Mouse (Mus musculus): ENCODE data around the gene Metrnl.
A peak's percentile ranks its signal among the peaks of the same experiment; 100 is the strongest.
"Not testable (repeated sequence)": the region's sequence is repeated elsewhere in the genome, so short reads cannot be mapped to it uniquely, and the experiment has no call there.

The Metrnl gene

DNA sequence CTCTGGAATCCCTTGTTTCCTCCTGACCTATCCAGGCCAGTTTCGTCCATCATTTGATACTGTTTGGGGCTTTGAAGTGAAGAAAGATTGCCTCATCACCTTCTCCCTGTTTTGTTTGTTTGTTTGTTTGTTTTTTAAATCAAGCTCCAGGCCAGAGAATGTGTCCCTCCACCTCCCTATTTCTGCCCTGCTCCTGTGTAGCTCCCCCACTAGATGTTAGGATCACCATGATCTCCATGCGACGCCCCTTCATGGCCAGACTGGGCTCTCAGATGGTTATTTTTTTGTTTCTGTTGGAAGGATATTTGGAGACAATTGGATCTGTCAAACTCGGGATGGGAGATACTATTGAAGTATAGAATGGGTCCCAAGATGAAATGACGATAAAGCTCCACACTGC lies at the start of gene Metrnl:
Gene Metrnl, plus strand, starts transcription at position 301 of the 400 bp plus-strand sequence.
- no peak for DNase-seq

GRCm38 (mm10) chr11:121651556-121651955 lies 49.8 kb upstream of the Metrnl start:
- no peak for DNase-seq

- no peak for DNase-seq
These were observed 49.4 kb upstream of the Metrnl start for GRCm38 (mm10) chr11:121651983-121652382.

DNA sequence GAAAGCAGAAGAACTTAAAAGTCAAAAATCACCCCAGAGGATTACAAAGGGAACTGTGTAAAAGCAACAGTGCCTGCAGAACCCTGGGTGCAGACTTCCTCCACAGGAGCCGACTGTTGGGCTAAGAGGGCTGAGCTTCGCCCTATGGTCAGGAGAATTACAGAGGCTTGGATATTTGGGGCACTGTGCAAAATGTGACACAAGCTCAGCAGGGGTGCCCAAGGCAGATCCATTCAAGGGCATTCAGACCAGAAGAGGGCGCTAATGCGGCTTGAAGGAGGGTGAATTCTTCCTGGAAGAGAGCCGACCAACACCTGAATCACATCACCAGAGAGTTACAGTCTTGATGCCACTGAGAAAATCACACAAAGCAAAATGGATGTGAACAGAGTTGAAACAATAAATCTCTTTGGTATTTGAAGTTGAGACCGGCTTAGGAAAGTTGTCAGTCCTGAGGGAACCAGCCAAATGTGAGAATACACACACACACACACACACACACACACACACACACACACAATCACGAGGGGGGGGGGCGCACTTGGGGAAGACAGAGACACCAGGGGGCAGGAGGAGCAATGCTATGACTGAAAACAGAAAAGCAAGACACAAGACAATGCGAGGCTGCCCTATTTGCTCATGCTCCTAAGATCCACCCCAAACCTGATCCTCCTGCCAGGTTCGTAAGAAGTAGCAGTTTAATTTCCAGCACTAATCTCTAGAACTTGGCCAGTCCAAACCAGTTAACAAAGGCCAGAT lies 48.6 kb upstream of the Metrnl start:
- DNase-seq: peak; percentile 39

- DNase-seq: no peak
These were observed 47.7 kb upstream of the Metrnl start for GRCm38 (mm10) chr11:121653631-121654030.

GRCm38 (mm10) chr11:121654406-121654945 lies 46.9 kb upstream of the Metrnl start:
- no peak for DNase-seq

DNA sequence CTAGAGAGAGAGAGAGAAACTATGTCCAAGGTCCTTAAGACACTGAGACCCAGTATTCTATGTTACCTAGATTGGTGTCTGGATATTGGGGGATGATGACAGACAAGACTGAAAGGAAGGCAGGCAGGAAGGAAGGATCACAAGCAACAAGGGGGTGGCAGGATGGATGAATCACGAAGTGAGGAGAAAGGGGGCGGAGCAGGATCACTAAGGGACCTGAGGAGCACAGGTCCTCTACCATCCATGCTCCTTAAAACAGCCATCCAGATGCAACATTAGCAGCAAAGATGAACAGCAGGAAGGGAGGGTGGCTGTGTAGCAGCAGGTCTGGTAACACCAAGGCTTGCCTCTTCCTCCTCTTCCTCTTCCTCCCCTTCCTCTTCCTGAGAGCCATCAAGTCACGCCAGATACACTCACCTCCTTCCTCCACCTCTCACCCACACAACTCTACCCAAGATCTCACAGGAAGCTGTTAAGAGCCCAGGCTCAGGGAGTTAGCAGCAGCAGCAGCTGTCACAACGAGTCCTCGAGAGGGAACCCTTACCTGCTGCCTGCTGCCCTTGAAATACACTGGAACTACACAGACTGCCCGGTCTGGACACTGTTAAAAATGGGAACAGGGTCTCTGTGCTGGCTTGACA lies 46.1 kb upstream of the Metrnl start:
- peak; percentile 30 for DNase-seq

DNA sequence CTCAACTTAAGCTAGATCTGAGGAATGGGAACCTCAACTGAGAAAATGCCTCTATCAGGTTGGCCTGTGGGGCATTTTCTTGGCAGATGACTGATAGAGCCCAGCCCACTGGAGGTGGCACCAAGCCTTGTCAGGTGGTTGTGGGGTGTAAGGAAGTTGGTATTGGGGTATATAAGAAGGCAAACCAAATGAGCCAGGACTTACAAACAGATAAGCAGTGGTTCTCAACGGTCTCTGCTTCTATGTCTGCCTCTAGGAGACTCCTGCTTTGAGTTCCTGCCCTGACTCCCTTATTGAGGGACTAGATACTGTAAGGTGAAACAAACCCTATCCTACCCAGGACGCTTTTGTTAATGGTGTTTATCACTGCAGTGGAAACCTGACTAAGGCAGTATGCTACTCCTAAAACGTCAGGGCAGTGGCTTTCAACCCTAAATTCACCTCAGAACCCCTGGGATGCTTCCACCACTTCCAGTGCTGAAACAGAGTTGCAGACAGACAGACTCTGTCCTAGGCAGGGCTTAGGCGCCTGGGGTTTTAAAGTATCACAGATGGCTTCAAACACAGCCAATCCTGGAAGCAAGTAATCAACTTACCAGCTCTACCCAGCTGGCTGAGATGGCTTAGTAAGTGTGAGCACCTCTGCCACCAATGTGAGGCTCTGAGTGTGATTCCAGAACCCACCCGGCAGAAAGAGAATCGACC lies 45.4 kb upstream of the Metrnl start:
- no peak for DNase-seq

DNA sequence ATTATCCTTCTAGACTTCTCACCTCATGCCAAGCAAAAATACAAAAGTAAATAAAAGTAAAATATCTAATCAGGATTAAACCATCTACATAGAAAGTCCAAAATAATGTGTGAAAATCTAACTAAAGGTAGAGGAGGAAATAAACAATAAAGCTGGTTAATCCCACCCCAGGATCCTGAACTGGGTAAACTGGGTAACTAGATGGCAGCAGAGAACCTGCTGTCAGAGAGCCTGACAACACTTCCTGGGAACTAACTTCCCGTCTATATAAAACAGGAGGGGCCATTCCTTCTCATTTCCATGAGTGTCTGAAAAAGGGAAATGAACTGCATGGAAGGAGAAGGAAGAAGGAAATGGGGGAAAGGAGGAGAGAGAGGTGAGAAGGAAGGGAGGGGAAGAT lies 43.2 kb upstream of the Metrnl start:
- DNase-seq: no peak

DNA sequence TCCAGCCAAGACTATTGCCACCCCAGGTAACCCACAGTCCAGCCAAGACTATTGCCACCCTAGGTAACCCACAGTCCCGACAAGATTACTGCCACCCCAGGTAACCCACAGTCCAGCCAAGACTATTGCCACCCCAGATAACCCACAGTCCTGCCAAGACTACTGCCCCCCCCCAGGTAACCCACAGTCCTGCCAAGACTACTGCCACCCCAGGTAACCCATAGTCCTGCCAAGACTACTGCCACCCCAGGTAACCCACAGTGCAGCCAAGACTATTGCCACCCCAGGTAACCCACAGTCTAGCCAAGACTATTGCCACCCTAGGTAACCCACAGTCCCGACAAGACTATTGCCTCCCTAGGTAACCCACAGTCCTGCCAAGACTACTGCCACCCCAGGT lies 40.7 kb upstream of the Metrnl start:
- not testable (repeated sequence) for DNase-seq

- no peak for DNase-seq
These were observed 40.2 kb upstream of the Metrnl start for GRCm38 (mm10) chr11:121661116-121661515.

- DNase-seq: no peak
These were observed 33.8 kb upstream of the Metrnl start for GRCm38 (mm10) chr11:121667541-121667940.

DNA sequence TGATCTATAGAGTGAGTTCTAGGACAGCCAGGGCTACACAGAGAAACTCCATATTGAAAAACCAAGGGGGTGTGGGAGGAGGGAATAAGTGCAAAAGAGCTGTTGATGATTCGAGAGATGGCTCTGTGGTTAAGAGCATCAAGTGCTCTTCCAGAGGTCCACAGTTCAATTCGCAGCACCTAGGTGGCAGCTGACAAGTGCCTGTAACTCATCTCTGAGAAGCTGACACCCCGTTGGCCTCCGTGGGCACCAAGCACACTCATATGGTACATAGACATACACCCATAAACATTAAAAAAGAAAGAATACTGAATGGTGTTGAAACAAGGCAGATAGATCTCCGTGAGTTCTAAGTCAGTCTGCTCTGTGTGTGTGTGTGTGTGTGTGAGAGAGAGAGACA lies 32.6 kb upstream of the Metrnl start:
- DNase-seq: no peak

GRCm38 (mm10) chr11:121670926-121671325 lies 30.4 kb upstream of the Metrnl start:
- no peak for DNase-seq

- no peak for DNase-seq
These were observed 28.9 kb upstream of the Metrnl start for GRCm38 (mm10) chr11:121672312-121672989.

GRCm38 (mm10) chr11:121672990-121673572 lies 28.3 kb upstream of the Metrnl start, which contains the start of gene B3gntl1:
Gene B3gntl1, minus strand, starts transcription at chr11:121673153.
- peak; percentile 99 for DNase-seq

GRCm38 (mm10) chr11:121673629-121674028 lies 27.7 kb upstream of the Metrnl start:
- no peak for DNase-seq

DNA sequence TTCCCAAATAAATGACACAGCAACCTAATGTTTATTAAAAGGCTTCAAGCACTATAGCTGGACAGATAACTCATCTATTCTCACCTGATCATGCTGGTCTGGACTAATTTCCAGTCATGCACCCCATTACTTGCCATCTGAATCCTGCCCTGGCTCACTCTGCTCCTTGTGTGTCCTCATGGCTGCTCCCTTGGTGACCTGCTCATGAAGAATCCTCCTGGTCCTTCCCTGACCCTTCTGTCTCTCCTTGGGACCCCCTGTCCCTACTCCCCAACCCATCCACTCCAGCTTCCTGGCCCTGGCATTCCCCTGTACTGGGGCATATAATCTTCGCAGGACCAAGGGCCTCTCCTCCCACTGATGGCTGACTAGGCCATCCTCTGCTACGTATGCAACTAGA lies 24.5 kb upstream of the Metrnl start:
- no peak for DNase-seq

GRCm38 (mm10) chr11:121679581-121679980 lies 21.8 kb upstream of the Metrnl start:
- peak; percentile 35 for DNase-seq

GRCm38 (mm10) chr11:121680750-121681149 lies 20.6 kb upstream of the Metrnl start:
- no peak for DNase-seq

DNA sequence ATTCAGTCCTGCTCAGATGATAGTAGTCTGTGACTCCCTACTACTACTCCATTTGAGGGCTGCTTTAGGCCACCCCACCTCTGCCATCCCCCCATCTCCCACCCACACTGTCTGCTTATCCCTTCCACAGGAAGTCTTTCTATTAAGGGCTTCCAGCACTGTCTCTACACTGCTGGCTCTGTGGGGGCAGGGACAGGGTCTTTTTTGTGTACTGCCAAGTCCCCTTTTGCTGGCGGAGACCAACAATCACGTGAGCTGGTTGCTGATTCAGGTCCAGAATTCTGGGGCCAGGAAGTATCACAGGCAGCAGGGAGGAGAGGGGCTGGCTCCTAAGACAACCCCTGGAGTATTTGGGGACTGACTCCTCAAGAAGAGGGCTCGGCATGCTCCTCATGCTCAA lies 18.1 kb upstream of the Metrnl start:
- no peak for DNase-seq

DNA sequence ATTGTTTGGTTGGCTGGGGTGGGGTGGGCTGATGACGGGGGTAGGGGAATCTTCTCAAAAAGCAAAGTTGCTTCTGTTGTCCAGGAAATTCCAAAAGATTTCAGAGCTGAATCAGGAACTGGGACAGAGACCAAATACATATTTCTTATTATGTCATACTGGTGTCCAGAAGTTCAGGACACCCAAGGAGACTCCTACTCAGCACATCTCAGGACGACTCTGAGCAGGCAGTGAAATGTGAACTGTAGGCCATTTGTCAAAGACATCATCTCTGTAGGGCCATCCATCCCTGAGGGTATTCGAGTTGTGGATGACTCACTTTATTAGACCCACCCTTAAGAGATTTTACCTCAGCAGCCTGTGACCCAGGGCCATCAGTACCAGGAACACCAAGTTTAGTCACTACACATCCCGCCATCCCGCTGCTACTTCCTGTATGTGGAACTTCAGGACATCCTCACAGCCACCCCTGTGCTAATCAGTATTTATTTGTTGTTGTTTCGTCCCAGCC lies 15.8 kb upstream of the Metrnl start:
- DNase-seq: no peak
